Mouse (Mus musculus) macrophage (primary cell): ENCODE data around the gene Rnf38. TPM values are rescaled to one million over a fixed set of nuclear protein-coding genes. Genes with fewer than 3 reads are reported as not detected.

ENCODE experiments used
- H3K27ac ChIP-seq: fragments of 350-480 bp; formaldehyde crosslinking; 2 replicates; pipeline ENCODE4 v1.9.0; 2021
- H3K36me3 ChIP-seq: fragments of 350-480 bp; formaldehyde crosslinking; 2 replicates; pipeline ENCODE4 v1.9.0; 2021; ENCODE audit errors: inconsistent target
- H3K4me3 ChIP-seq: fragments of 350-480 bp; formaldehyde crosslinking; 2 replicates; pipeline ENCODE4 v1.9.0; 2021; ENCODE audit errors: inconsistent target
- H3K79me2 ChIP-seq: fragments of 350-480 bp; formaldehyde crosslinking; 2 replicates; pipeline ENCODE4 v1.9.0; 2021; ENCODE audit errors: inconsistent target
- WGBS: methylation state at CpG from one replicate; pipeline ENCODE4 v1.1.7; 2026; ENCODE audit warnings: inconsistent platforms; ENCODE audit not compliant: missing documents; 5-methylcytosine and 5-hydroxymethylcytosine counted together
- polyA plus RNA-seq: library from polyadenylated mRNA; stranded (reverse); fragments of 250-400 nt; gene quantifications from 3 replicates; pipeline ENCODE4 v1.2.4, GENCODE M21; 2018; ENCODE audit warnings: inconsistent platforms

Gene Rnf38
- polyA plus RNA-seq, 1 experiment from 2014 or later, result 31.7 TPM

DNA sequence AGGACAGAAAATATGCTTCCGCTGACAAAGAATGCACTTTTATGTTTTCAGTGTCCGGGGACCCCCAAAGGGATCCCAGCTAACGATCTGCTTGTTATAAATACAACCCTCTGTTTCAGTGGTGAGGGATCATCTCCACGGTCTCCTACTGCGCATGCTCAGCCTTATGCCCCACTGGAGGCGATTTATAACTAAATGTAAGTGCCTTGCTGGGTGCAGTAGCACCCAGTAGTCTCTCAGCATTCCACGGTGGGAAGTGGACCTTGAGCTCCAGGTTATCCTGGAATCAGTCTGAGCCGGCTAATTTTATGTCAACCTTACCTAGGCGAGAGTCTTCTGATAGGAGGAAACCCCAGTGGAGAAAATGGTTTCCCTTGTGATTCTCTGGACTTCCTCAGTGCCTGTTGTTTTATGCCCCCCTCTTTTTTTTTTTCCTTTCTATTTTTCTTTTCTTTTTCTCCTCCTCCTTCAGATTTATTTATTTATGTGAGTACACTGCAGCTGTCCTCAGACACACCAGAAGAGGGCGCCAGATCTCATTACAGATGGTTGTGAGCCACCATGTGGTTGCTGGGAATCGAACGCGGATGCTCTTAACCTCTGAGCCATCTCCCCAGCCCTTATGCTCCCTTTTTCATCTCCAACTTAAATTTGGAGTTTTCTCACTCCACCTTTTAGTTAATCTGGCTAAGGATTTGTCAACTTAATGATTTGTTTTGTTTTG is 148.8 kb downstream of the Rnf38 start:
- no peak overlapping the region for H3K27ac ChIP-seq
- H3K79me2 ChIP-seq, result no peaks in the 10 kb centered on the region
- no peak overlapping the region for H3K4me3 ChIP-seq
- H3K36me3 ChIP-seq, result no peaks in the 10 kb centered on the region
- WGBS, result 85% methylated on average over 13 of the region's 13 CpGs

DNA sequence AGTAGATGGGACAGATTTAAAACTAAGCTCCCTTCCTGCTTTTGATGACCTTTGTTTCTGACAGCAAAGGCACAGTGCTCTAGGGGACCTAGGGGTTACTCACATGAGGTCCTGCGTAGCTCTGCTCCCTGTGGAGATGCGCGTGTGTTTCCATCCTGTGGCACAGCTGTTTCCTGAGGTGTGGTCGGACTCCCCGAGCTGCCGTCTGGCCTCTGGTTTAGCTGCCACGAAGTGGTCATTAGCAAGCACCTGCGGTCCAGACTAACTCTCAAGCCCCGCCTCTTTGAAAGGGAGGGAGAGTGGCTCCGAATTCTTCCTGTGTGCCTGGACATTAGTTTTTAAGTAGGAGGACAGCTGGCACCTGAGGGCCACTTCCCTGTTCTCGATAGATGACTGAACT is 149.6 kb downstream of the Rnf38 start, which contains the start of gene Gne:
TSS of gene Gne (minus strand) at position 233 of the 400 bp plus-strand sequence.
- Histone ChIP-seq H3K79me2 (no peaks in the 10 kb centered on the region), H3K27ac (no peak within 1 kb of the TSS), H3K36me3 (no peaks in the 10 kb centered on the region), H3K4me3 (no peak within 1 kb of the TSS)
- WGBS, result under 1% methylated on average over 11 of the region's 11 CpGs

DNA sequence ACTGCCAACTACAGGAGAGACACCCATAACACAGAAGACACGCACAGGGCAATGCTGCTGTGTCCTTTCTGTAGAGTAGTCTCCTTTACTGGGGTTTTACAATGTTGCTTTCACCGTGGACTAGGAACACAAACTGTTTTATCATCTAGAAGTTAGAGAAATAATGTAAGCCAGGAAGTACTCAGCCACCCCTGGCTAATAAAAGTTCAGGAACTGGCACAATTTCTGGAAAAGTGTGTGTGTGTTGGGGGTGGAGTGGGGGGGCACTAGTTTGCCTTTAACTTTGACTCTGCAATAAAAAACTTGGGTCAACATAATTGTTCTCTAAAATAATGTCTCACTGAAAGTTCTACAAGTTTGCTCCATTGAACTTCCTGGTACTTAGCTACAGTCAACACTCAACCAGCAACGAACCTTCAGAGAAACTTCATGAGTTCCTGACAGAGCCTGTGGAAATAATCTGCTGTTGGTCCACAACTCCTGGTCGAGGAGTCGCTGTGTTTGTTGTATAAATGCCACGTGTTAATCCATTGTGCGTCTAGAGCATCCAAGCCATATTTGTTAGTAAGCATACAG is 155.1 kb downstream of the Rnf38 start:
- WGBS, result 85% methylated on average over 7 of the region's 7 CpGs
- Histone ChIP-seq H3K27ac (no peak overlapping the region), H3K4me3 (no peak overlapping the region), H3K36me3 (no peaks in the 10 kb centered on the region), H3K79me2 (no peaks in the 10 kb centered on the region)

Other genes with a start within 250 kb of the Rnf38 start
- 719 to 1,119 TPM (median 1,119 TPM) in 3 replicates for gene Clta, start 229.3 kb downstream of the Rnf38 start, polyA plus RNA-seq
- gene Gne, start 149.6 kb downstream of the Rnf38 start, polyA plus RNA-seq, result 11.1 to 14.6 TPM (median 13.6 TPM) in 3 replicates
- gene Melk, start 67.1 kb upstream of the Rnf38 start, polyA plus RNA-seq, result 0.36 to 4.6 TPM (median 3.6 TPM) in 3 replicates